Mouse (Mus musculus) erythroblast, embryonic 14.5 days (primary cell): ENCODE measurements around the gene Mtnr1b.

Source experiments
- GATA1 ChIP-seq: IDR thresholded peaks from 2 replicates; pipeline ENCODE4 v1.6.1; 2012; ENCODE audit warnings: low read length, inconsistent platforms, mixed read lengths
- TAL1 ChIP-seq: IDR thresholded peaks from 3 replicates; pipeline ENCODE4 v1.6.1; 2012; ENCODE audit warnings: low read length, inconsistent platforms, mixed read lengths

- TF ChIP-seq GATA1 (no peak), TAL1 (no peak)
These were observed 99.4 kb downstream of the Mtnr1b start for GRCm38 (mm10) chr9:15774911-15775310.
